Mouse (Mus musculus): ENCODE data around the gene Abraxas1. TPM values are rescaled to one million over a fixed set of nuclear protein-coding genes. Genes with fewer than 3 reads are reported as not detected.

Gene Abraxas1
- polyA plus RNA-seq, 1 experiment, result 6.3 TPM

GRCm38 (mm10) chr5:100819568-100820480, 941 bp downstream of the Abraxas1 start:
- 36% methylated on average over 16 of the region's 16 CpGs for WGBS
- Histone ChIP-seq H3K4me3 (replicated peaks; ENCODE audit: control insufficient read depth, low read depth, low read length) (peak overlapping the region; percentile 79), H3K27ac (ENCODE audit: control insufficient read depth, insufficient read depth, low read depth, low read length, poor library complexity) (peak overlapping the region; percentile 80; the same call in 1 of the 2 replicates), H3K4me1 (ENCODE audit: control insufficient read depth, insufficient read depth, low read length) (no peaks in the 10 kb centered on the region)
- TF ChIP-seq CTCF (IDR thresholded peaks at IDR 0.05; ENCODE audit: control insufficient read depth, insufficient read depth, low read length), result no peak
- TF ChIP-seq POLR2A (IDR thresholded peaks at IDR 0.05; ENCODE audit: borderline replicate concordance, control insufficient read depth, low read depth, low read length), result no peak

- H3K4me1 ChIP-seq (ENCODE audit: control insufficient read depth, insufficient read depth, low read length), result no peaks in the 10 kb centered on the region
Observed at GRCm38 (mm10) chr5:100818341-100818740, 2.4 kb downstream of the Abraxas1 start.

DNA sequence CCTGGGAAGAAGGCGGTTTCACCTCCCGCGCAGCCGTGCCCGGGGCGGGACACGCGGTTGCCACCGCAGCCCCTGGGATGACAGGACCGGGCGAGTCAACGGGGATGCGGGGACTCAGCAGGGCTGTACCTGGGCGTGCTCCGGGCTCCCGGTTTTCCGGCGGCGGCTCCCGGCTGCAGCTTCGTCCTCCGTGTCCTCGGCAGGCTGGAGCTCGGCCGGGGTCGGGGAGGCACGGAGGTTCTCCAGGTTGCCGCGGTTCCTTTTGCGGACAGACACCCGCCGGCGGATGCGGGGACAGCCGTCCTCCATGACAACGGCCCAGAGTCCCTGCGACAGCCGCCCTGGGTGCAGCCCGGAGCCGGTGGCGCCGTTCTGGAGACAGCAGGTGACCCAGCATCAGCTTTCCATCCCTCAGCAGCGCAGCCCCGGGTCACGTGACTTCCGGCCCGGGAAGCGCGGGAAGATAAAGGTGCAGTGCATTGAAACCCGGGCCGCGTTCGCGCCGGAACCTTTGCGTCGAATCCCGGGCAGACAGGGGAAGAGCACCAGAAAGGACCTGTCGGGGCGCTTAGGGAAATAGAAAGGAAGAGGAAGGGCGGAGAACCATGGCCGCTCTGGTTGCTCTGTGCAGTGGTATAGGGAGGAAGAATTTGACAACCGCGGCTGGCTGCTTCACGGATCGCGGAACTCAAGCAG, 22.5 kb downstream of the Abraxas1 start, which contains the start of the genes Helq and Mrps18c:
TSS of gene Helq (minus strand) at position 434 of the 696 bp plus-strand sequence.
TSS of gene Mrps18c (plus strand) at position 463 of the 696 bp plus-strand sequence.
- H3K4me1 ChIP-seq (ENCODE audit: control insufficient read depth, insufficient read depth, low read length), result no peaks in the 10 kb centered on the region
- TF ChIP-seq POLR2A (IDR thresholded peaks at IDR 0.05; ENCODE audit: borderline replicate concordance, control insufficient read depth, low read depth, low read length), result peak; percentile 36
- no peak for TF ChIP-seq CTCF (IDR thresholded peaks at IDR 0.05; ENCODE audit: control insufficient read depth, insufficient read depth, low read length)
- peak within 1 kb of the TSS; percentile 92 for H3K4me3 ChIP-seq (replicated peaks; ENCODE audit: control insufficient read depth, low read depth, low read length)
- under 1% methylated on average over 63 of the region's 67 CpGs for WGBS
- H3K27ac ChIP-seq (ENCODE audit: control insufficient read depth, insufficient read depth, low read depth, low read length, poor library complexity), result peak within 1 kb of the TSS; percentile 54

More at GRCm38 (mm10) chr5:100818341-100818740, 2.4 kb downstream of the Abraxas1 start:
- Histone ChIP-seq H3K4me3 (replicated peaks; ENCODE audit: control insufficient read depth, low read depth, low read length) (no peak overlapping the region), H3K27ac (ENCODE audit: control insufficient read depth, insufficient read depth, low read depth, low read length, poor library complexity) (no peak overlapping the region)
- WGBS, result 85% methylated on average over 4 of the region's 4 CpGs
- TF ChIP-seq CTCF (IDR thresholded peaks at IDR 0.05; ENCODE audit: control insufficient read depth, insufficient read depth, low read length), result no peak
- no peak for TF ChIP-seq POLR2A (IDR thresholded peaks at IDR 0.05; ENCODE audit: borderline replicate concordance, control insufficient read depth, low read depth, low read length)

DNA sequence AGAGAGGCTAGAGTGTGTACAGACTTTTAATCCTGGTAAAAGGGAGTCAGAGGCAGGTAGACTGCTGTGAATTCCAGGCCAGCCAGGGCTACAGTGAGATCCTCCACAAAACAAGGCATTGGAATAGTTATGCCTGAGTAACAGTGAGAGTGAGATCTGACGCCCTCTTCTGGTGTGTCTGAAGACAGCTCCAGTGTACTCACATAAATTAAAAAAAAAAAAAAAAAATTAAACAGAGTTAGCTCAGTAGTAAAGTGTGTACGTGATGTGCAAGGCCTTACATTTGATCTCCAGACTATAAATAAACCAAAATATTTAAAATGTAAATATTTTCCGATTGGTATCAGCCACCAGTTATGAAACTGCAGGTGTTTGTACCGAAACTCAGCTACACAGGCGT, 26.7 kb downstream of the Abraxas1 start:
- TF ChIP-seq POLR2A (IDR thresholded peaks at IDR 0.05; ENCODE audit: borderline replicate concordance, control insufficient read depth, low read depth, low read length), result no peak
- TF ChIP-seq CTCF (IDR thresholded peaks at IDR 0.05; ENCODE audit: control insufficient read depth, insufficient read depth, low read length), result no peak
- H3K27ac ChIP-seq (ENCODE audit: control insufficient read depth, insufficient read depth, low read depth, low read length, poor library complexity), result no peak overlapping the region
- H3K4me1 ChIP-seq (ENCODE audit: control insufficient read depth, insufficient read depth, low read length), result no peaks in the 10 kb centered on the region
- WGBS, result 81% methylated on average over 5 of the region's 5 CpGs
- H3K4me3 ChIP-seq (replicated peaks; ENCODE audit: control insufficient read depth, low read depth, low read length), result no peak overlapping the region

DNA sequence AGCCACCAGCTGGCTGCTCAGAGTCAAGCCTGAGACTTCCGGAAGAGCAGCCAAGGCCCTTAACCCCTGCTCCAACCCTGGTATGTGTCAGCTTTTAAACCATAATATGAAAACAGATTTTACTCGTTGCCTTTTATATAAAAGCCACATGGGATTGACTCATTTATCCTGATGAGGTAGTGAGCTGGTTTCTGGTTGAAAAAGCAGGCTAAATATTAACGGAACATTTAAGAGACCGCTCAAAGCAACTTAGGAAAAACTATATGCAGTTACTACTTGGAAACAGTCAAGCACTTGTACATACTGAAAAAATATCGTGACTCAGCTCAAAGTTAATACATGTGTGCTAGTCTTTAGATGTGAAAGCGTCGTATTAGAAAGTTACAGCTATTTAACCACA, 28.5 kb downstream of the Abraxas1 start:
- no peak overlapping the region for H3K4me3 ChIP-seq (replicated peaks; ENCODE audit: control insufficient read depth, low read depth, low read length)
- no peak overlapping the region for H3K27ac ChIP-seq (ENCODE audit: control insufficient read depth, insufficient read depth, low read depth, low read length, poor library complexity)
- TF ChIP-seq CTCF (IDR thresholded peaks at IDR 0.05; ENCODE audit: control insufficient read depth, insufficient read depth, low read length) (no peak), POLR2A (IDR thresholded peaks at IDR 0.05; ENCODE audit: borderline replicate concordance, control insufficient read depth, low read depth, low read length) (no peak)
- no peaks in the 10 kb centered on the region for H3K4me1 ChIP-seq (ENCODE audit: control insufficient read depth, insufficient read depth, low read length)
- WGBS, result 91% methylated on average over 7 of the region's 7 CpGs

GRCm38 (mm10) chr5:100787527-100787926, 33.2 kb downstream of the Abraxas1 start:
- Histone ChIP-seq H3K4me3 (replicated peaks; ENCODE audit: control insufficient read depth, low read depth, low read length) (no peak overlapping the region), H3K4me1 (ENCODE audit: control insufficient read depth, insufficient read depth, low read length) (no peaks in the 10 kb centered on the region), H3K27ac (ENCODE audit: control insufficient read depth, insufficient read depth, low read depth, low read length, poor library complexity) (no peak overlapping the region)
- 90% methylated on average over 9 of the region's 9 CpGs for WGBS
- TF ChIP-seq POLR2A (IDR thresholded peaks at IDR 0.05; ENCODE audit: borderline replicate concordance, control insufficient read depth, low read depth, low read length), result no peak
- no peak for TF ChIP-seq CTCF (IDR thresholded peaks at IDR 0.05; ENCODE audit: control insufficient read depth, insufficient read depth, low read length)

DNA sequence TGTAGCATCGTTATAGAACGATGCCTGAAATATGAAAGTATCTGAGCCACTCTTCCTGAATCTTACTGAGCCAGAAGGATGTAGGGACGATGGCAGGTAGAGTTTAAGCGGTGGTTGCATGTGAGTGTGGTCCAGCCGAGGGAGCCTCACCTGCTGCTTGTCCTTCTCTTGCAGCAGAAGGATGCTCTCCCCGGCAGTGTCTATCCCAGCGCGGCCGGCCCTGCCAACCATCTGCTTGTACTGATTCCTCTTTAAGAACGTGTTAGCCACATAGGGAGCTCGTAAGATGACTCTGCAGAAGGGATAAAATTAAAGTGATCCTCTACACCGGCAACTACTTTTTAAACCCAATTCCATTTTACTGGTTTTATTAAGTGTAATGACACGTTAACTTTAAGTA, 41.8 kb downstream of the Abraxas1 start:
- 92% methylated on average over 13 of the region's 13 CpGs for WGBS
- Histone ChIP-seq H3K4me1 (ENCODE audit: control insufficient read depth, insufficient read depth, low read length) (no peaks in the 10 kb centered on the region), H3K4me3 (replicated peaks; ENCODE audit: control insufficient read depth, low read depth, low read length) (no peak overlapping the region), H3K27ac (ENCODE audit: control insufficient read depth, insufficient read depth, low read depth, low read length, poor library complexity) (no peak overlapping the region)
- no peak for TF ChIP-seq POLR2A (IDR thresholded peaks at IDR 0.05; ENCODE audit: borderline replicate concordance, control insufficient read depth, low read depth, low read length)
- TF ChIP-seq CTCF (IDR thresholded peaks at IDR 0.05; ENCODE audit: control insufficient read depth, insufficient read depth, low read length), result no peak

- H3K4me1 ChIP-seq (ENCODE audit: control insufficient read depth, insufficient read depth, low read length), result no peaks in the 10 kb centered on the region
- no peak overlapping the region for H3K27ac ChIP-seq (ENCODE audit: control insufficient read depth, insufficient read depth, low read depth, low read length, poor library complexity)
- TF ChIP-seq CTCF (IDR thresholded peaks at IDR 0.05; ENCODE audit: control insufficient read depth, insufficient read depth, low read length), result no peak
- TF ChIP-seq POLR2A (IDR thresholded peaks at IDR 0.05; ENCODE audit: borderline replicate concordance, control insufficient read depth, low read depth, low read length), result no peak
- WGBS, result 68% methylated on average over 5 of the region's 5 CpGs
- no peak overlapping the region for H3K4me3 ChIP-seq (replicated peaks; ENCODE audit: control insufficient read depth, low read depth, low read length)
Observed at GRCm38 (mm10) chr5:100776900-100777299, 43.9 kb downstream of the Abraxas1 start.

Measured in bone marrow, adult 2 months (tissue).